Mouse (Mus musculus): ENCODE measurements around the gene 4921539E11Rik. TPM values are rescaled to one million over a fixed set of nuclear protein-coding genes. Genes with fewer than 3 reads are reported as not detected.

The 4921539E11Rik gene
- polyA plus RNA-seq, 1 experiment from 2014 or later = not detected

DNA sequence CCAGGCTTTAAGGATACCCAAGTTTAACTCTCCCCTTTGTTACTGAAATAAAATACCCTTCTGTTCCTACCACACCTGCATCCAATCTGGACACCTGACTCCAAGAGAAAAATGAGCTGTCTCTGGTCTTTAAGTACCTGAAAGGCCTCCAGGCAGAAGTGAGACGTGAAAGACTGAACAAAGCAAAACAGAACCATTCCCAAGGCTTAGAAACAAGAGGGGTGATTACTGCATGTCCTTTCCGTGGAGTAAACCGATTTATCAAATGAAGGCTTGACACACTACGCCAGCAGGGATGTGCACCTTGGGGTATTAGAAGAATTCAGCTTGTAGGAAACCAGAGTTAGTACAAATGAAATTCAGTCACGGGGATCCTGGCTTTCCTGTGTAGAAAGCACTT lies 71.7 kb downstream of the 4921539E11Rik start:
- no peak for DNase-seq (ENCODE audit: extremely low spot score, low spot score)
- Histone ChIP-seq H3K36me3 (replicated peaks) (no peaks in the 10 kb centered on the region), H3K27me3 (ENCODE audit: poor library complexity, severe bottlenecking) (no peaks in the 10 kb centered on the region), H3K27ac (peak overlapping the region; percentile 15; the same call in 1 of the 2 replicates), H3K4me1 (peaks cover 29% of the 10 kb centered on the region), H3K9me3 (no peaks in the 10 kb centered on the region), H3K4me3 (no peak overlapping the region)
- 68% methylated on average over 5 of the region's 5 CpGs for WGBS

DNA sequence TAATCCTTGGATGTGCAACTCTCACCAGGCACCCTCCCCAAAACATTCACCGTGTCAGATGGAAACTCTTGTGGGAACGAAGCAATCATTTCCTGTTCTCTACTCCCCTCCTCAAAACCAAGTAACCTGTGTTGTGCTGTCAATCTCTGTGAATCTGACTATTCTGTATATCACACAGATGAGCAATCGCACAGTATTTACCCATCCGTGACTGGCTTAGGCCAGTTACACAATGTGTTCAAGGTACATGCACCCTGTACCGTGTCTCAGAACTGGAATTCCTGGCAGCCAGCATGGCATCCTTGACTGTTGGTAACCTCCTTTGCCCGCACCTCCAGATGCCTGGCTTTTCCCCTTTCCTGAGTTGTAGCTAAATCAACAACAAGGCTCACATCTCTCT lies 74.6 kb downstream of the 4921539E11Rik start:
- no peak for DNase-seq (ENCODE audit: extremely low spot score, low spot score)
- WGBS = 89% methylated on average over 6 of the region's 6 CpGs
- Histone ChIP-seq H3K4me3 (no peak overlapping the region), H3K27me3 (ENCODE audit: poor library complexity, severe bottlenecking) (no peaks in the 10 kb centered on the region), H3K36me3 (replicated peaks) (peaks cover 6% of the 10 kb centered on the region), H3K4me1 (peaks cover 44% of the 10 kb centered on the region), H3K27ac (no peak overlapping the region), H3K9me3 (no peaks in the 10 kb centered on the region)

DNA sequence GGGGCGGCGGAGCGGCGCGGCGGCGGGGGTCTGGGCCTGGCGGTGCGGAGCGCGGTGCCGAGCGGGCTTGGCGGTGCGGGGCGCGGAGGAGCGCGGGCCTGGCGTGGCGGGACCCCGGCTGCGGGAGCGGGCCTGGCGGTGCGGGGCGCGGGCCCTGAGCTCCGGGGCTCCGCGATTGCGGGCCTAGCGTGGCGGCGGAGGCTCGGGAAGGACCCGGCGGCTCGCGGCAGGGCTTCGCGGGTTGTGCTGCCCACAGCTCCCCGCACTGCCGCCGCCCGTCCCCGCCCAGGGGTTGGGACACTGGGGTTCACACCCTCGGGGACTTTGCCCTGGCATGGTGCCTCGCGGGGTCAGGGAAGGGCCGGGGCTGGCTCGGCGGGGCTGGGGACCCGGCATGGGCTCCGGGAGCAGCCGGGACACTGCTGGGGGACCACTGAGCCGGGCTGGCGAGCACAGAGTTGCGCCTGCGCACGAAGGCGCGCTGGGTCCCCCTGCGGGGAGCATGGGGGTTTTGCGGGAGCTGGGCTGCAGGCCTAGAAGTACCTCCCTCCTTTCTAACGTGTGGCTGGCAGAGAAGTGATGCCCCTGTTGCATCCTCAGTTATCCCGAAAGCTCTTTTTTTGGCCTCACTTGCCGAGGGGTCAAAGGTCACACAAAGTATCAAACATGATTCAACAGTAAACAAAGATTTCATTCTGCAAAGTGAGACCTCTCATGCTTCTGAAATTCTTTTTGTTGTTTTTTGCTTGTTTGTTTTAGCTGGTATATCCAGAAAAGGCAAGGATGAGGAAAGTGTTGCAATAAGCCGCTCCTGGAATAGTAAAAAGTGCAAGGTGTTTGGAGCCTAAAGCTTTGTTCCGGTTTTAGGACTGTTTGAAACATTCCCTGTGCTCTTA lies 75.5 kb downstream of the 4921539E11Rik start, which contains the start of gene Slc35d1:
TSS of gene Slc35d1 (minus strand) at position 240 of the 896 bp plus-strand sequence.
- no peaks in the 10 kb centered on the region for H3K27me3 ChIP-seq (ENCODE audit: poor library complexity, severe bottlenecking)
- peaks cover 40% of the 10 kb centered on the region for H3K4me1 ChIP-seq
- peaks cover 15% of the 10 kb centered on the region for H3K36me3 ChIP-seq (replicated peaks)
- 4% methylated on average over 70 of the region's 70 CpGs for WGBS
- H3K27ac ChIP-seq = peak within 1 kb of the TSS; percentile 99
- no peaks in the 10 kb centered on the region for H3K9me3 ChIP-seq
- DNase-seq (ENCODE audit: extremely low spot score, low spot score) = peak; percentile 86
- H3K4me3 ChIP-seq = peak within 1 kb of the TSS; percentile 80

DNA sequence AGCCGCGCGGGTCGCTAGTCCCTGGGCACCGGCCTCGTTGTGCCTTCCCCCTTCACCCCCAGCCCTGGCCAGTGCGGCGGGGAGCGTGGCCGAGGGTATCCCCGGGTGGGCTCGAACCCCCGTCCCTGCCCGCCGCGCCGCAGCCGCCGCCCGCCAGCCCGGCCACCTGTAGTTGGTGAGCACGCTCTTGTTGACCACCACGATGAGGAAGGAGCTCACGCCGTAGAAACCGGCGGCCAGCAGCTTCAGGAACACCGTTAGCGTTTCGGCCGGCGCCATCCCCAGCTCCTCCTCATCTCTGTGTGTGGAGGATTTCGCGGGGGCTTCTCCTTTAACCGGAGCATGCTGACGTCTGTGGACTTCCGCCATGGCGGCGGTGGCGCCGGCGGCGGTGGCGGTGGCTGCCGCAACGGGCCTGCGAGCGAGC lies 76.2 kb downstream of the 4921539E11Rik start:
- peaks cover 22% of the 10 kb centered on the region for H3K36me3 ChIP-seq (replicated peaks)
- H3K4me1 ChIP-seq = peaks cover 40% of the 10 kb centered on the region
- under 1% methylated on average over 48 of the region's 48 CpGs for WGBS
- H3K27ac ChIP-seq = peak overlapping the region; percentile 99
- DNase-seq (ENCODE audit: extremely low spot score, low spot score) = peak; percentile 75
- no peaks in the 10 kb centered on the region for H3K9me3 ChIP-seq
- no peaks in the 10 kb centered on the region for H3K27me3 ChIP-seq (ENCODE audit: poor library complexity, severe bottlenecking)
- peak overlapping the region; percentile 80 for H3K4me3 ChIP-seq

DNA sequence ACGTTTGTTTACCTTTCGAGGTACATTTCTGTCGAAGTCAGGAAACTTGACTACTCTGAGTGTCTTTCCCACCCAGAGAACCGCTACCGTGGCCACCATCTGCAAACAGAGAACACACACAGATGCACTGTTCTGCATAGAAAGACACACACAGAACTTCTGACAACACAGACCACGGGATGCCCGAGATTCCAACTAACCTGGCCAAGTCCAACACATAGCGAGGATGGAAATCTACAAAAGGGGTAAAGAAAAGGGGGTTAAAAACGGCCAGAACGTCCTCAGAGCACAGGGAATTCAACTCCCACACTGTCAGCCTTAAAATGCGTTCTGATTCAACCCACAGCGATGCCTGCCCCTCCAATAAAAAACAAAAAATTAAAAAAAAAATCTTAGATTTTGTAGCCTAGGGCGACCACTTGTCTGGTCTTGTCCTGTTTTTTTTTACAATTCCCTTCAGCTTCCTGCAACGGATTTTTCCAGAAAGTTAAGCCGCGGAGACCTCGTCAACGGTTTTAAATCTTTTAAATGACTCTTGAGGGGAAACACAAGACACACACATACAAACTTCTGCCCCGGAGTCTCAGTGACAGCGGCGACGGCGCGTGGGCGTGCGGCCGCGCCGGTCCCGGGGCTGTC lies 76.7 kb downstream of the 4921539E11Rik start:
- 7% methylated on average over 30 of the region's 30 CpGs for WGBS
- peak overlapping the region; percentile 99 for H3K27ac ChIP-seq

DNA sequence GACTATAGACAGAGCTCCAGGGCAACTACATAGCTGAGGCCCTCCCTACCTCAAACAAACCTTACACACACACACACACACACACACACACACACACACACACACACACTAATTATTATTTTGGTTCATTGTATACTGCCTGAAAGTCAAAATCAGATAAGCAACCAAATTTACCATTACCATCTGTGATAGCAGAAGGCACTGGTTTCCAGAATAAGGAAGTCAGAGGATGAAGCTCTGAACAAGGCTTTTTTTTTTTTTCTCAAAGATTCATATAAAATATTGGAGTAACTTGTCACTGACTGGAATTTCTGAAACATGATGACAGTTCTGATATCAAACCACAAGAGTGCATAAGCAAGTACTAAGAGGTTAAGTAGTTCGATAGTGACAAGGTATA lies 82.1 kb downstream of the 4921539E11Rik start:
- WGBS = 98% methylated on average over 1 of the region's 1 CpGs
- H3K4me3 ChIP-seq = no peak overlapping the region

More for the DNA sequence above, 76.7 kb downstream of the 4921539E11Rik start:
- Histone ChIP-seq H3K27me3 (ENCODE audit: poor library complexity, severe bottlenecking) (no peaks in the 10 kb centered on the region), H3K9me3 (no peaks in the 10 kb centered on the region), H3K4me1 (peaks cover 38% of the 10 kb centered on the region), H3K4me3 (peak overlapping the region; percentile 80), H3K36me3 (replicated peaks) (peaks cover 27% of the 10 kb centered on the region)
- no peak for DNase-seq (ENCODE audit: extremely low spot score, low spot score)

DNA sequence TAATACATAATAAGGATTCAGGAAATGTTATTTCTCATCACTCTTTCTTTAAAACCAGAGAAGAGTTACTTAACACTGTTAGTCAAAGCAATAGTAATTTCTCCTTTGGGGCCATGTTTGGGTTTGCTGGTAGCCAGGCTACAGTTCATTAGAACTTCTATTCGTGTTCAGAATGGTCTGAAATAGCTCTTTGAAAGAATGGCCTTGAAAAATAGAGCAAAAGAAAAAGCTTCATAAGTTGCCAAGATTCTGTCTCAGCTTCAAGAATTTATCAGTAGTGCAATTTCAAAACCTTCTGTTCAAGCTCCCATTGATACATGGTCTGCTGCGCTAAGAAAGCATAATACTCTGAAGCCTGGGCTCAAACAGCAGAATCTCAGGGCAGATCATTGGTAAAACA lies 87.0 kb downstream of the 4921539E11Rik start:
- H3K36me3 ChIP-seq (replicated peaks) = peaks cover 83% of the 10 kb centered on the region
- DNase-seq (ENCODE audit: extremely low spot score, low spot score) = no peak
- H3K4me3 ChIP-seq = no peak overlapping the region
- H3K27me3 ChIP-seq (ENCODE audit: poor library complexity, severe bottlenecking) = no peaks in the 10 kb centered on the region
- no peaks in the 10 kb centered on the region for H3K9me3 ChIP-seq
- WGBS = 91% methylated on average over 2 of the region's 2 CpGs
- no peak overlapping the region for H3K27ac ChIP-seq
- no peaks in the 10 kb centered on the region for H3K4me1 ChIP-seq

More for the DNA sequence above, 82.1 kb downstream of the 4921539E11Rik start:
- no peak for DNase-seq (ENCODE audit: extremely low spot score, low spot score)
- no peaks in the 10 kb centered on the region for H3K27me3 ChIP-seq (ENCODE audit: poor library complexity, severe bottlenecking)
- peaks cover 11% of the 10 kb centered on the region for H3K4me1 ChIP-seq
- H3K36me3 ChIP-seq (replicated peaks) = peaks cover 76% of the 10 kb centered on the region
- no peak overlapping the region for H3K27ac ChIP-seq
- no peaks in the 10 kb centered on the region for H3K9me3 ChIP-seq

DNA sequence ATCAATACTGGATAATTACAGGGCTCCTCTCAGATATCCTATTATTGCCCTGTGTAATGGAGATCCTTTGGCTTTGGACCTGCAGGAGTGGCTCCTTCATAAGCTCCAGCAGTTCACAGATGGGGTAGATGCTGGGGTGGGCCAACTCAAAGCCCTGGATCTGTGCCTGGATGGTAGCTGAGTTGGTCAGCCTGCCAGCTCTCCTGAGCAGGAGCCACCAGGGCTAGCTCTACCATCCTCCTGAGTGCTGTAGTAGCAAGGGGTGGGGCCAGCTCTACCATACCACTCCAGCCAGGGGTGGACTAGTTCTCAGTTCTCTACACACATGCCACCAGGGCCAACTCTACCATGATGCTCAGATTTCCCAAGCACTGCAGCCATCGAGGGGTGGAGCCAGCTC lies 90.6 kb downstream of the 4921539E11Rik start:
- Histone ChIP-seq H3K4me3 (no peak overlapping the region), H3K36me3 (replicated peaks) (peaks cover 72% of the 10 kb centered on the region)
- WGBS = 90% methylated on average over 1 of the region's 1 CpGs

DNA sequence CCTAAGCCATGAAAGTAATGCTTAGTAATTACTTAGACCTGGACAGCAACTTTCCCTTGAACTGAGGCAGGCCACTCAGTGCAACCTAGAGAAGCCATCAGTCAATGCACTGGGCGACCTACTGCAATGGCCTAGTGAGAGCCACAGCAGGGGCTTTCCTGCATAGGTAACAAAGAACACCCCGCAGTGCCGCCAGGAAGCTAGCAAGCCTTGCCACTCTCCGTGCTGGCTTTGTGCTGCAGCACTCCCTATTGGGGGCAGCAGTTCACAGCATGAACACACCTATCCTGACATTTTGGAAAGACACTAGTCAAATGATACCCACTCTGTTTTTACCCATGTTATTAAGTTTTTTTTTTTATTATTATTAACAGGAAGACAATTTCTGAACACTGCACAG lies 91.6 kb downstream of the 4921539E11Rik start:
- H3K4me1 ChIP-seq = no peaks in the 10 kb centered on the region
- no peak overlapping the region for H3K27ac ChIP-seq
- no peaks in the 10 kb centered on the region for H3K9me3 ChIP-seq
- peaks cover 67% of the 10 kb centered on the region for H3K36me3 ChIP-seq (replicated peaks)
- no peak for DNase-seq (ENCODE audit: extremely low spot score, low spot score)
- no peak overlapping the region for H3K4me3 ChIP-seq
- H3K27me3 ChIP-seq (ENCODE audit: poor library complexity, severe bottlenecking) = no peaks in the 10 kb centered on the region
- WGBS = 38% methylated on average over 4 of the region's 4 CpGs

More for the DNA sequence above, 90.6 kb downstream of the 4921539E11Rik start:
- no peaks in the 10 kb centered on the region for H3K27me3 ChIP-seq (ENCODE audit: poor library complexity, severe bottlenecking)
- no peaks in the 10 kb centered on the region for H3K9me3 ChIP-seq
- no peaks in the 10 kb centered on the region for H3K4me1 ChIP-seq
- no peak for DNase-seq (ENCODE audit: extremely low spot score, low spot score)
- H3K27ac ChIP-seq = no peak overlapping the region

DNA sequence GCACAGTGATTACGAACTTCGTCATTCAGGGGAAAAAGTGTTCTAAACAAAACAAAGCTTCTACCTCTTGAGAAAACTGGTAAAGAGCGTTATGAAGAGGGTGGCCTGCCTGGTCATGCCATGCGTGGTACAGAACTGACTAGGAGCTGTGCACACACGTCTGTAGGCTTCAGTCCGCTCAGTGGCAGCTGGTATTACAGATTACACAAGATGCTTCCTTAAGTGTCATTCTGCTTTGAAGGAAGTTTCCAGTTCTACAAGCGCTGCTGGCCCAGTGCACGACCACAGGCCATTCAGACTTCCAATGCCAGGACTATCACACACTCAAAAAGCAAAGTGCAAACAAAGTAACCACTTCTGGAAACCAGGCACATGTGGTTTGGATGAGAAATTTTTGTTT lies 93.3 kb downstream of the 4921539E11Rik start:
- Histone ChIP-seq H3K36me3 (replicated peaks) (peaks cover 74% of the 10 kb centered on the region), H3K4me3 (no peak overlapping the region), H3K9me3 (no peaks in the 10 kb centered on the region), H3K4me1 (no peaks in the 10 kb centered on the region), H3K27me3 (ENCODE audit: poor library complexity, severe bottlenecking) (no peaks in the 10 kb centered on the region), H3K27ac (no peak overlapping the region)
- 91% methylated on average over 8 of the region's 8 CpGs for WGBS
- no peak for DNase-seq (ENCODE audit: extremely low spot score, low spot score)

DNA sequence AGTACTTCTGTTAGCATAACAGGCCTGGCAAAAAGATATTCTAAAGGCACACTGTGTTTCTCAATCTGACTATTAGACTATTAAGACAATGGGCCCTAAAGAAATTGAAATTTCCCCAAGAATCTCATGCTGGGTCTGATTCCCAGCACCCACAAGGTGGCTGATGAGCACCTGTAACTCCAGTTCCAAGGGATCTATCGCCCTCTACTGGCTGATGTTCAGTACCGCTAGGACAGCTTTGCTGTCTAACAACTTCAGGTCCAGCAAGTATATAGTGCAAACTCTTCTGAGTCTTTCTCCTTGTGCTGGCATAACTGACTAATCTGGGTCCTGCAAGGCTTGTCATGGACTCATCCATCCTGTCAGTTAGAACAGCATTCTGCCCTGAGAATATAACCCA lies 98.2 kb downstream of the 4921539E11Rik start:
- peaks cover 87% of the 10 kb centered on the region for H3K36me3 ChIP-seq (replicated peaks)
- H3K9me3 ChIP-seq = no peaks in the 10 kb centered on the region
- no peaks in the 10 kb centered on the region for H3K4me1 ChIP-seq
- WGBS = 86% methylated on average over 2 of the region's 2 CpGs
- no peak overlapping the region for H3K27ac ChIP-seq
- no peaks in the 10 kb centered on the region for H3K27me3 ChIP-seq (ENCODE audit: poor library complexity, severe bottlenecking)
- no peak for DNase-seq (ENCODE audit: extremely low spot score, low spot score)
- no peak overlapping the region for H3K4me3 ChIP-seq

DNA sequence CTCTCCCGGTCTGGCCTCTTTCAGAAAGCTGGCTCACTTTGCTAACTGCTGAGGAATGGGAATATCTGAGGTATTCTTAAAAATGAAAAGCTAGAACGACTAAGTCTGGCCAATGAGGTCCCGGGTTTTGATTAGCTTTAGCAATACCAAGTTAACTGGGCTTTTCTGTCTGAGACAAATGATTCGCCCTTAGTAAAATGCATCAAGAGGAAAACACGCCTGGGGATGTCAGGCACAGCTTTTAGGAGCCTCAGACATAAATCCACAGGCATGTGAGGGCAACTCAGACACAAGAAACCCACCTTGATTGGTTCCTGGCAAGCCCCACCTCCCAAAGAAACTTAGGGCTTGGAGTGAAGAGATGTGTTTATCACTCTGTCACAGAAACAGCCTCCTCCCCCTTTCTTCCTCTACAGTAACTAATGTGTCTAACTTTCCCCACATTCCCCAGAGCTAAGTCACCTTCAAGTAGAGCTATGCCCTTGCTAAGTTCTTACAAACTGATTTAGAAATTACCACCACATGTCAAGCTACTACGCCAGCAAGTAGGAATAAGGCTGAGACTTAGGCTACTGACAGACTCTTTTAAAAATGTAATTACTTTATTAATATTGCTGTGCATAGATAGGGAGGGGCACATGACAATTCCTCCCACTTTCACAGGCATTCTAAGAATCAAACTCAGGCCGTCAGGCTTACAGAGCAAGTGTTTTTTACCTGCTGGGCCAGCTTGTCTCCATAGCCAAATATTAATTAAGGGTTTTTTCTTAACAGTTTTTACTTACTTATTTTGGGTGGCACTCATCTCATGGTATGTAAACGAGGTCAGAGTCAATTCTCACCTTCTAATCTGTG lies 101.7 kb downstream of the 4921539E11Rik start:
- no peak for DNase-seq (ENCODE audit: extremely low spot score, low spot score)
- Histone ChIP-seq H3K4me3 (no peak overlapping the region), H3K27me3 (ENCODE audit: poor library complexity, severe bottlenecking) (no peaks in the 10 kb centered on the region), H3K36me3 (replicated peaks) (peaks cover 93% of the 10 kb centered on the region), H3K9me3 (no peaks in the 10 kb centered on the region), H3K4me1 (no peaks in the 10 kb centered on the region), H3K27ac (no peak overlapping the region)
- WGBS = 90% methylated on average over 8 of the region's 8 CpGs
